Mouse (Mus musculus) urinary bladder, postnatal 4 days (tissue): ENCODE data around the gene Mtrf1l.

Source experiments
- DNase-seq, 2 experiments: peaks; one replicate each; pipeline ENCODE4 v3.0.0; 2021 to 2022; ENCODE audit warnings: low spot score in 2 of 2

Gene Mtrf1l

DNA sequence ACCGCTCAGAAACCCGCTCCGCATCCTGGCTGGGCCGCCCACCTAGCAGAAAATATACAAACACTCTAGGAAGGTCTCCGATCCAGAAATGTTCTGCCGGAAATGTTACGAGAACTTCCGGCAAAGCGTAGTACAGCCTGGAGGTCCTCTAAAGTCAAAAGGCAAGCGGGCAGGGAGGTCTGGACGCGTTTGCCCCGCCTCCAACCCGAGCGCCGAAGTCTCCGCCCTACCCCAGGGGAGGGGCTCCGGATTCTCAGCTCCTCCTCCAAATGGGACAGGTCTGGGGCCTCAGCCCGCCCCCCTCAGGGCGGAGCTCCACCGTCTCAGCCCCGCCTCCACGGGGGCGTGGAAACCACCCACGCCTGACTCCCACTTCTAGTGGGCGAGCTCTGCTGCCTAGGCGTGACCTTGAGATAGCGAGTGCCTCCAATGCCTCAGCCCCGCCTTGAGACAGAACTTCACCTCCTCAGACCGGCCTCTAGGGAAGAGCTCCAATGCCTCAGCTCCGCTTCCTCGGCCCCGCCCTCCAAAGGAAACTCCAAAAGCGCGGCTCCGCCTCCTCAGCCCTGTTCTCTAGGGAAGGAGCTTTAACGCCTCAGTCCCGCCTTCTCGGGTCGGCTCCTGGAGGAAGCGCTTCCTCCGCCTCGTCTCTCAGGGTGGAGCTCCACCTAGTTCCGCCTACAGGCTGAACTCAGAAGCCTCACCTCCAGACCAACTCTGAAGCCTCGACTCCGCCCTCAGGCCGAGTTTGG is at the start of gene Mtrf1l:
Gene Mtrf1l, minus strand, starts transcription at position 171 of the 752 bp plus-strand sequence.
- peak; percentile 97 for DNase-seq

DNA sequence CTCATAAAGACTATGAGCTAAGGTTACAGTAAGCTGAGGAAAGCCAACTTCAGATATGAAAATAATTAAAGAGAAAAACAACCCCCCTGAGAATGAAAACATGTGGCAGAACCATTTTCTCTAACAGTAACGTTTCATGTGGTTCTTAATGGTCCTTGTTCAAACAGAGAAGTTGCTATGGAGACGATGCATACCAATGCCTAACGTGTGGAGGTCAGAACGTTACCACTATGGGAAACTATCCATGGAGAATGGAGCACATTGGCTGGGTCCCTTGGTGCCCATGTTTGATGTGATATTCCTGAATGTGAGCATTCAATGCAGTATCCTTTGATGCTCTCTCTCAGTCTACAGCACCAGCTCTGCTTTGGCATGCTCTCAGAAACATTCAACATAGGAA is 47.4 kb upstream of the Mtrf1l start:
- DNase-seq: no peak

DNA sequence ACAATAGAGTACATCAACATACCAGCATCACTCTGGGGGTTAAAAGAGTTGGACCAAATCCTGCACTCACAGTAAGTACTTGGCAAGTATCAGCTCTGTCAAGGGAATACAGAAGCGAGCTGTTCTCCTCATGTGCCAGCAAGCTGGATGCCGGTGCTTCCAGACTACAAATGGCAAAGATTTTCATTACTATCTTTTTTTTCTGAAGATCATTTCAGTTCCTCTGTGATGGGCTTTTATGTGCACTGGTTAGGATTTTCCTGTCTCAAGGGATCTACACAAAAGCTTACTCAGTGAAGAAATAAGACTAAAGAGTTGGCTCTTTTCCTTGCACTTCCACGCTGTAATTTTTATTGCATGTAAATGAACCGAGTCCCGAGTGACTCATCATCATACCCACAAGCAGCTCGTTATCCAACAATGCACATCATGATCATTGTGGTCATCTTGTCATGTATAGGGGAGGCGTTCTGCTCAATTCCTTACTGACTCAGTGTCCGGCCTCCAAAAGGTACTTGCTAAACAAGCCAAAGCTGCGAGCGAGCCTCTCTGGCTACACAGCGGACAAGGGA is 44.4 kb upstream of the Mtrf1l start:
- no peak for DNase-seq

DNA sequence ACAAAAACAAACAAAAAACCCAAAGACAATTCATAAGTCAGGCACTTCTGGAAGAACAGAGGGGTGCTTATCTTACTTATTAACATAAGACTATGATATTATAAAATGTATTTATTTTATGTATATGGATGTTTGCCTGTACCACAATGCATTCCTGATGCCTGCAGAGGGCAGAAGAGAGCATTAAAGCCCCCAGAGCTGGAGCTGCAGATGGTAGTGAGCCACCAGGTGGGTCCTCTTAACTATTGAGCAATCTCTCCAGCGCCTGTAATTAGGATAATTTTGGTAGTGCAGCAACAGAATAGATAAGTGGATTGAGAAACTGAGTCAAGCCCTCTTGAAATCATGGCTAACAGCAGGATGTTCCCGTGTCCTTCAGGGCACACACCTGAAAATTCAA is 42.3 kb upstream of the Mtrf1l start:
- DNase-seq: no peak

DNA sequence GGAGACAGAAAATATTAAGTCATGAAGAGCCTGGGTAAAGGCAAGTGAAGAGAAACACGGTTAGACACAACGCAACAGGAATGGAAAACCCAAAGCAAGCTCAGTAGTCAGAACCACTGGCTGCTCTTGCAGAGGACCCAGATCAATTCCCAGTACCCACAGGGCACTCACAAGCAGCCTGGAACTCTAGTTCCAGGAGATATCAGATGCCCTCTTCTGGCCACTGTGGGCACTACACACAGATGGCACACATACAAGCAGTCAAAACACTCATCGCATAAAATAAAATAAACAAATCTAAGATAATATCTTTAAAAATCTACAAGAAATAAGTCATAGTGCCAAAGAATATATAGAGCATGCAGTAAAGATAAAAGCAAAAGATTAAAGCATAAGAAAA is 39.0 kb upstream of the Mtrf1l start:
- DNase-seq: no peak

DNA sequence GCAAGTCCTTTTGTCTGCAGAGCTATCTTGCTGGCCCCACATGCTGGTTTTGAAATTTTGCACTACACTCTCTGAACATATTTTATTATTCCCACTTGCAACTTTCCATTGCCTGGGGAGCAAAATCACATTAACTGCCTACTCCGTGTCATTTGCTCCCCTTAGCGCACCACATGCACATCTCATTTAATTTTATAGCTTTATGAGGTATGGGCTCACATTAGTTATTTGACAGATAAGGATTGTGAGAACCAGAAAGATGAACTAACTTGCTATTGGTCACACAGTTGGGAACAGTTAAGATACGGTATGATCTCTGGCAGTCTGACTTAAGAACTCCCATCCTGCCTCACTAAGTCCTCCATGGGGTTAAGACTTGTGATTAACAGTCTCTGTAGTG is 37.1 kb upstream of the Mtrf1l start:
- DNase-seq: no peak

DNA sequence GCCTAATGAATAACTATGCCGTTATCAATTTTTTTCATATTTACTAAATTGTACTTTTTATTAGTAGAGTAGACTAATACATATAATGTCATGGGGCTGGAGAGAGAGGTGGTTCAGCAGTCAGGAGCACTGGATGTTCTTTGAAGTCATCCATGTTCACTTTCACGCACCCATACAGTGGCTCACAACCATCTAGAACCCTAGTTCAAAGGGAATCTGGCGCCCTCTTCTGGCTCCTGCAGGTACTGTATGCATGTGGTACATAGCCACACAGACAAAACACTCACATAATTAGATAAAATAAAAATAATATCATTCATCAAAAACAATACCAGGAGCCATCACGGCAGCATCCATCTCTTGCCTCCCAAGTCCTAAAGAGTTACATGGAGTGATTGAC is 36.0 kb upstream of the Mtrf1l start:
- no peak for DNase-seq

DNA sequence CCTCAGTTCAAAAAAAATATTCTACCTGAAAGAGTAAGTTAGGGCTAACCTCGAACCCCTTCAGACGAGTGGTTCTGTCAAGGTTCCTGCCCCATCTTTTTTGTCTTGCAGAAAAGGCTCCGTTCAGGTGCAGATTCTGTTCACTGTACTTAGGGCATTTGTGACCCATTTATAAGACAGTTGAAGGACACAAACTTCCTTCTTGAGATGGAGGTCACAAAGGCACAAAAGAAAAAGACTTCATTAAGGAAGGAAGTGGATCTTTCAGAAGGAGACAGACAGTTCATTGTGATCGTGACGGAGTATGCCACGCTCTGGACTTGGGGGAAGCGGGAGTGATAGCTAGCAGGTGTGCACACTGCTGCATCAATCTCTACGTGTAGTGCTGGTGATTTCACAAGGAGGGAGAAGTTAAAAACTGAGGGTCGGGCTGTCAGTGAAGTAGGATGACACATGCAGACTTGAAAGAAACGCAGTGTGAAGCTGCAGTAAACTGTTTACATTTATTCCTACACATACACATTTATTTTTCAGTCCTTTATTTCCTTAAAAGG is 34.4 kb upstream of the Mtrf1l start:
- no peak for DNase-seq

DNA sequence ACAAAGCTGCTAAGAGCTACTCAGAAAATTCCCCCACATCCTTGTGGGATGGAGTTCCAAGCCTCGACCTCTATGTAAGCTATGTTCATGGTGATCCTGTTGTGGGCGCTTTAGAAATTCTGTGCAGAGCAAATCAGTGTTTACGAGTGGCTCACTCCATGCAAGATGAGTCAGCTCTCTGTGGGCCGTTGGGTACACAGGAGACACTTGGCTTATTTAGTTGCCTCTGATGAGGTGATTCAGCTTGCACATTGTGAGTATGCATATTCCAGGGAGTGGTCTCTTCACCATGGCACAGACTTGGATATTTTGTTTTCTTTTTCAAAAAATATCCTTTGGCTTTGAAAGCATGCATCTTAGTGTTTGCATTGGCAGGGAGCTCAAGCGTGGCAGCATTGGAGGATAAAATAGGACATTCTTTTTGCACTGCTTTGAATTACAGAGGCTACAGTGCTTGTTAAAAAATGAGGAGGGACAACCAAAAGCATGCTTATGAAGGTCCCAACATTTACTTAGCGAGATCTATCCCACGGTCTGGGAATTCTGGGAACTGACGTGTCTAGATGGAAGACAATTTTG is 29.7 kb upstream of the Mtrf1l start:
- DNase-seq: no peak

DNA sequence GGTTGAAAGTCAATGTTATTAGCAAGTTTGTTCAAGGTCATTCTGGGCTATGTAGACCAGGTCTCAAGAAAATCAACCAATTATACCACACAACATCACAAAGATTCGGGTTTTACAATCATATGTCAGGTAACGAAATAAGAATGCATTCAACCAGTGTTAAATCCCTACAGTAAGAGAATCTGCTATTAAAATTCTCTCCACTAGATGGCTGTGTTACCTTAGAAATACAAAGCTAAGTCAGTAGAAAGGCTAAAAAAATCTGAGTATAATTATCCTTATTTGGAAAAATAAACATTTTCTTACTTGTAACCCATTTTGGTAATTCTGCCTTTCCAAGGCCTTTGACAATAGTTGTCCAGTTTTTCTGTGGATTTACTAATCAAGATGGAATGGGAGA is 23.2 kb upstream of the Mtrf1l start:
- no peak for DNase-seq

DNA sequence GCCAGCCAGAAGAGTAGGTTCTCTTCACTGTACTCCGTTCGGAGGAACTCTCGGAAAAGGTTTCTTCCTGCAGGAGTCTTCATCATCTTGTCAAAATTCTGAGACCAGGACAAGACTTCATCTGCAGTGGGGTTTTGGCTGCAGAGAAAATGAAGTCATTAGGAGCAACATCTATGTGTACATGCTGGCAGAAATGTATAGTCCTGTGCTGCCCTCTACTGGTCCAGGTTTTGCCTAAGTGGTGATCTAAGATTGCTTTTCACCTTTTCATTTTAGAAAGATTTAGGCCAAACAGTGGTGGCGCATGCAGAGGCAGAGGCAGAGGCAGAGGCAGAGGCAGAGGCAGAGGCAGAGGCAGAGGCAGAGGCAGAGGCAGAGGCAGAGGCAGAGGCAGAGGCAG is 17.7 kb upstream of the Mtrf1l start:
- no peak for DNase-seq

DNA sequence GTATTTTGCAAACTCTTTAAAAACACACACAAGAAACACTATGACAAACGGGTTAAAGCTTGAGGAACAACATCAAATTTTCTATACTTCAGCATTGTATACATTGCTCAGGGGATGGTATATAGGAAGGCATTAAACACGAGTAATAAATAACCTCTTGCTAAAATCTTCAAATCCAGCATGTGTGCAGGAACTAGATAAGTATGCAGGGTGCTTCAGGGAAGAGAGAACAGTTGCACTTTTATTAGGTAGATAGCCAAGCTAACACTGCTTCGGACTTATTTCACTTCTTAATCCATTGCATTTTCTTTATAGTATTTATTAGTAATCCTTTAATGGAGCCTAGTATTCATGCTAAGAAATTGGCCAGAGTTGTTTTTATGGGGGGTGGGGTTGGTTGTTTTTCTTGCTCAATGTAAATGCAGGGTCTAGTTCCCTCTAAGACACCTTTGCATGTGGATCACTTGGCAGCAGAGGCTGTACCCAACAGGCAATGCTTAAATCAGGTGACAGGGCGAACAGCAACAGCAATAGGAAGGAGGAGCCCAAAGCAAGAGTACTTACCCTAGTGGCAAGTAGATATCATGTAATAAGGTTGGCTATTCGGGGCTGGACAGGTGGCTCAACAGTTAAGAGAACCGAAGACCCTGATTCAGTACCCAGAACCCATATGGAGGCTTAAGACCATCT is 2.8 kb upstream of the Mtrf1l start:
- no peak for DNase-seq

DNA sequence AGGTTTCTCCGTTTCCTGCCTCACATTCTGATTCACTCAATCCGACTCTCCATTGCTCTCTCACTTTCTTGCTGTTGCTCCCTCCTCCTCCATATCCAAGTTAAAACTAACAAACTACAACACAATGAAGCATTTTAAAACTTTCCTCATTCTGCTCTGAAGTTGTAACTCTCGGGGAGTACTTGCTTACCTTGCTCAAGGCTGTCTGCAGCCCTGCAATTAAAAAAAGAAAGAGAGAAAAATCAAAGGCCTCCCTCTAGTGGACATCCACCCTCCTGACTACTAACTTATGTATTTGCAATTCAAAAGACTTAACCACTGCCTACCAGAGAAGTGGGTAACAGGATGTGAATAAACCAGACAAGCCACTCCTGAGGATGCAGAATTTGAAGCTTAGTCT is 1.1 kb upstream of the Mtrf1l start:
- no peak for DNase-seq

DNA sequence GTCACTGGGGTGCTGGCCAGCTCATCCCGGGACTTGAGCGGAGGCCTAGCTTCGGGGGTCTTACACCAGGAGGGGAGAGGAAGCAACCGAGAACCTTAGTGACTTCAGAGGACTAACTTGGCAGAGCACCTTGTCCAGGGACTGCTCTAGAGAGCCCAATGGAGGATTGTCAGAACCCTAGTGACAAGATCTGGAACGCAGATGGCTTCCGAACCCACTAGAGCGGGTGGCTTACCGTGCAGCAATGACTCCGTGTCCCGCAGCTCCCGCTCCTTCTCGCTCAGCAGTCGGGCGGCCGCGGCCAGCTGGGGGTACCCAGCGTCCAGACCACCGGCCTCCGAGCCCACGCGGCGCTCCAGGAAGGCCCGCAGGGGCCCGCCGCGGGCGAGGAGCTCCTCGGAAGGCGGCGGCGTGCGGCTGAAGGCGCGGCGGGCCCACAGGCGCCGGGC is 395 bp downstream of the Mtrf1l start:
- DNase-seq: no peak

DNA sequence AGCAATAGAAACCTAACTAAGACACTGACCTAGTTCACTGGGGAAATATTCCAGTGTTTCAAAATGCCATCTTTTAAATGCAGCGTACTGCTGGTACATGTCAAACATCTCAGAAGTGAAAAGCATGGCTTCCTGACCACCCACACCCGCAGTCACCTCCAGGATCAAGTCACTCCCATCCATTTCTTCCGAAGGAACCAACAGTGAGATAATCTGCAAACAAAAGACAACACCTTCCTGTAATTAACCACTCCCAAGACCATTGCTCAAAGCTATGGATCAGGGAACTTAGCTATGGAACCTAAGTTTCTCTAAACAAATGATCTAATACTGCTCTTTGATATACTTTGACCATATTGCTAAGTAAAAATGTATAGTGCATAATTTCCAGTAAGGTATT is 4.9 kb downstream of the Mtrf1l start:
- DNase-seq: no peak

DNA sequence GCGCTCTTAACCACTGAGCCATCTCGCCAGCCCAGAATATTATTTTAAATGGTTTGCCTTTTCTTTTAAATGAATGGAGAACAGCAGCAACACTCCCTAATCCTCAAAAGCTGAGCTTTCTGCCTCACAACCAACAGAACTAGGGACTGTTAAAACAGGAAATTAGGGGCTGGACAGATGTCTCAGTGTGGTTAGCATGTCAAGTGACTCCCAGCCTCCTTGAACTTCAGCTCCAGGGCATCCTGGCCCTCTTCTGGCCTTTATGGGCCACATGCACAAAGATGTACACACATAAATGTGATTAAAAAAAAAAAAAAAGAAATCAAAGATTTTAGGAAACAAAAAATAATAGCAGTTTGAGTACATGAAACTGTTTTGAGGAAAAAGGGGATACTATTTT is 7.7 kb downstream of the Mtrf1l start:
- no peak for DNase-seq

DNA sequence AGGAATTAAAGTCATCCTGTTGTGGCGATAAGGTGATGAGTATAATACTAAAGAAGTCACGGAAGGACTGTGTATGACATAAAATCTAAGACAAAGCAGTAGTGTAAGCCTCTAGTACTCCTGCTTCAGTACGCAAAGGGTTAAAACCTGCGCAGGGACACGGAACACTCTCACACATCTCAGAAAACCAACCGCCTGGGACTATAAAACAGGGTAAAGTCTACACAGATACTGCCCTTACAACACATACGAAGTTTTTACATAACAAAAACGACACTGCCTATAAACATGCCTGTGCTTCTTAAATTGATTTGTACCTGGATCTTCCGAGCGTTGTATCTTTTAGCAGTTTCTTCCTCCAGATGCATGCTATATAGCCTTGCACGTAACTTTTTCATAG is 10.0 kb downstream of the Mtrf1l start:
- no peak for DNase-seq

DNA sequence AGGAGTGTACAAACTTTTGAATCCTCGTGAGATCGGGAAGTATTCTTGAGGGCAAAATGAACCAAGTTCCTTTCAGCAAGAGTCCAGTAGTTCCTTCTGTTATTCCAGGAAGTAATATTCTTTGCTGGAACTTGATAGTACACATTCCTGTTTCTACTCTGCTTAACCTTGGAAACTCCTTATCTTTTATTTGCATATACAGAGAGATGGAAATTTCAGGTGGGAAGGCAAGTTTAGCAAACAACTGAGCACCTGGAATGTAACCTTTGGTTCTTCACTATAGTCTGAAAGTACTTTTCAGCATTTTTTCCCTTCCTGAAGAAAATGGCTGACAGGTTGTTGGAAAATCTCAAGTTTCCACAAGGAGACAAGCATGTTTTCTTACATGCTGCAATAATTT is 16.0 kb downstream of the Mtrf1l start:
- DNase-seq: no peak

DNA sequence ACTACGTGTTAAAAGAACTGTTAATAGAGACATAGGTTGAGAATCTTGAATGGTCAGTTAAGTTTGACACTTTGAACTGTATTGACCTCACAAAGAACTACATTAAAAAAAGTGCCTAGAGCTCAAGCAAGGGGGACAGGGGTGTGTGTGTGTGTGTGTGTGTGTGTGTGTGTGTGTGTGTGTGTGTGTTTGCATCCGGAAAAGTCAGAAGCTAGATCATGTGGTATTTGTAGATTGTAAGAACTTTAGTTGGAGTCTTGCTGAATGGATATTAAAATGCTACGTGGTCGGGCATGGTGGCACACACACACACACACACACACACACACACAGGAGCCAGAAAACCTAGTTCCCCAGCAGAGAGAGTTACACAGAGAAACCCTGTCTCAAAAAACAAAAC is 16.7 kb downstream of the Mtrf1l start:
- DNase-seq: no peak

DNA sequence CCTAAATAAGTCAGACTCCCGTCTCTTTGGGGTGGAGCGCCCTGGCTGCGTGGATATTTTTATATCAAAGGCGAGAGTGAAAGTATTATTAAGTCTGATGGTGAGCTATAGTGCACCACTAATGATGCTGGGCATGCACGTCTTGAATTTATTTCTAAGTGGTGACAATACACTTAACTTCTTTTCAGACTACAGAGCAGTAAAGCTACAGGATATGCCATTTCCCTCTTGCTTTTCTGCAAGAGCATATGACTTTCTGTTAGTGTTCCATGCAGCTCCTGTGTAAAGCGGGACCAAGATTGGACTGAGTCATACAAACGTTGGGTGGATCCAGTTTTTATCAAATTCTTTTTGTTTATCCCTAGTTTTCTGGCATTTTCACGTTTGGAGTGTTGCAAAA is 17.3 kb downstream of the Mtrf1l start:
- no peak for DNase-seq

DNA sequence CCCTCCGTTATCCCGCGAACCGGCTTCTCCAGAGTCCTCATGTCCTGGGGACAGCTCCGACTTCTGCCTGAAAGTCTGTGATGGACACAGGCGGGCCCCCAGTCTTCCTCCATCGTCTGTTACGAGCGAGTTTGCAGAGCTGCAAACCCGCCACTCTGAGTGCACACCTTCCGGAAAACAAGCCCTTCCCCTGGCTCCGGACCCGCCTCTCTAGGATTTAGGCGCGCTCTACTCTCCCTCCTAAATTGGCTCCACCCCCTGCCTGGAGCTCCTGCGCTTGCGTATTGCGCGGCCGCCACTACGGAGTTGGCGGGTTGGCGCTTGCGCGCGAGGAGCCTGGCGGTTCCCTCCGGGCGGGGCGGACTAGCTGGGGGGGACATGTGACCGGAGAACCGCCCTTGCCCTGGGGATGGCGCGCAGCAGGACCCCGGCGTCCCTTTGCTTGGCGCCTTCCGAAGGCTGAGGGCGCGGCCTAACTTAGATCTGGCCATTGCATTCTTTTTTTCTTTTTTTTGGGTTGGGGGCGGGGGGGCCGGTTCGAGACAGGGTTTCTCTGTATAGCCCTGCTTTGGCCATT is 17.9 kb downstream of the Mtrf1l start:
- peak; percentile 96 to 97 for DNase-seq

DNA sequence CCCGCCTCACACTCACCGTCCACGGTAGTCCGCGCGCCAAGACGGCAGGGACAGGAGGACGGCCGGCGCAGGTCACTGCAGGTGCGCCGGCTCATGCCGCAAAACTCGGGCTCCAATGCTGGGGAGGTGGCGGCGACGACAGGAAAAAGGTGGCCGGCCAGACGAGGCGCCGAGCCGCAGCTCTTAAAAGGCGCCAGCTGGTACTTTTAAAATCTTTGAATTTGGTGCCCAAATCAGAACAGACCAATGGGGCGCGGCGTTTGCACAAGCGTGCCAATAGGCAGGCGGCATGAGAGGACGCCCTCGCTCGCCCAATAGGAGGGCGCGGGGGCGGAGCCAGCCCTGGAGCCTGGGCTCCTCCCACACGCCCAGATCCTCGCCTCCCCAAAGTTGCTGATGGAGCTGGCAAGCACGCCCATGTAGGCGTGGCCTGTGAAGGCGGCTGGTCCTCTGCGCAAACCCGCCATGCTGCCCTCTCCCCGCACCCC is 18.4 kb downstream of the Mtrf1l start, which contains the start of gene Fbxo5:
Gene Fbxo5, minus strand, starts transcription at position 358 of the 488 bp plus-strand sequence.
- peak; percentile 98 for DNase-seq
